Mouse (Mus musculus) thymus, postnatal 0 days (tissue): ENCODE results near the gene Nob1. TPM values are rescaled to one million over a fixed set of nuclear protein-coding genes. Genes with fewer than 3 reads are reported as not detected.

ENCODE experiments used
- DNase-seq: peaks from one replicate; pipeline ENCODE4 v3.0.0-alpha.2; 2015; ENCODE audit warnings: low spot score
- polyA plus RNA-seq: library from polyadenylated mRNA; unstranded; fragments of >200 nt; fragmentation: Nextera tagmentation; extraction: Ambion mirVana; gene quantifications from 2 replicates; pipeline ENCODE4 v1.2.1, GENCODE M21; 2015

Gene Nob1
- 59.8 and 73.2 TPM in 2 replicates for polyA plus RNA-seq

DNA sequence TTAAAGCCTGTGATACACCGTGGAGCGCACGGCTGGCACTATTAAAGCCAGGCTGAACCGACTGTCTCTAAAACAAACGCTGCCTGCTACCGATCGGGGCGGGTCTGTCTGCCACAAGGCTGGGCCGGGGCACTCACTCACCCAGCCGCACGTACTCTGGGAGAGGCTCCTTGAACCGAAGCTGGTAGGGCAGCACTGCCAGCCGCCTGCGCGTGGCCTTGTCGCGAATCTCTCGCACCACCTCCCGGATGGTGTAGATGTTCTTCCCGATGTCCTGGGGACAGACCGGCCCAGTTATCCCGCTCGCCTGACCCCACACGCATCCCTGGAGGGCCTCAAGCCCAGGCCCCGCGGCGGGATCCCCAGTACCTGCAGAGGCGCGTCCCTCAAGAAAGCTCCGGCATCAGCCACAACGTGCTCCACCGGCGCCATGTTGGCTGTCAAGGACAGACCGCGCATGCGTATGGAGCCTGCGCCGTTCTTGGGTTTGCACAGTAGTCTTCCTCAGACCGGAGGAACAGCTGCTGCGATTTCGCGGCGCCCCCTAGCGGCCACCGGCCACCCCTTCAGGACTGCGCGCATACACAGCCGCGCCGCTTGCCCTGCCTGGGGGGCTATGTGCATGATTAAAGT is at the start of gene Nob1:
Gene Nob1, minus strand, starts transcription at position 455 of the 633 bp plus-strand sequence.
- DNase-seq, result peak; percentile 98

DNA sequence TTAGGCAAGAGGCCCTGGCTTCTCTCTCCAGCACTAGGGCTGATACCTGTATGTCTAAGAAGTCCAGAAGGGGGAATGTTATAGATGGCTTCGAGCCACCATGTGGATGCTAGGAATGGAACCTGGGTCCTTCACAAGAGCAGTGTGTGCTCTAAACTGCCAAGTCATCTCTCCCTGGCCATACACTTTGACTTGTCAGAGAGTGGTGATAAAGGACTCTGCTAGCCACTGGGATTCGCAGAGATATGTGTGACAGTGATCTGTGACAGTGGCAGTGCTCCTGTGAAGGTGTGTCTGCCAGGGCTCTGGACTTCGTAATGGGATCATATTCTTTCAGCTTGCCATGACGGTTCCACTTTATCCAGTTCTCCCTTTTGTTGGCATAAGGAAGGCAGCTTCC is 48.5 kb upstream of the Nob1 start:
- no peak for DNase-seq

DNA sequence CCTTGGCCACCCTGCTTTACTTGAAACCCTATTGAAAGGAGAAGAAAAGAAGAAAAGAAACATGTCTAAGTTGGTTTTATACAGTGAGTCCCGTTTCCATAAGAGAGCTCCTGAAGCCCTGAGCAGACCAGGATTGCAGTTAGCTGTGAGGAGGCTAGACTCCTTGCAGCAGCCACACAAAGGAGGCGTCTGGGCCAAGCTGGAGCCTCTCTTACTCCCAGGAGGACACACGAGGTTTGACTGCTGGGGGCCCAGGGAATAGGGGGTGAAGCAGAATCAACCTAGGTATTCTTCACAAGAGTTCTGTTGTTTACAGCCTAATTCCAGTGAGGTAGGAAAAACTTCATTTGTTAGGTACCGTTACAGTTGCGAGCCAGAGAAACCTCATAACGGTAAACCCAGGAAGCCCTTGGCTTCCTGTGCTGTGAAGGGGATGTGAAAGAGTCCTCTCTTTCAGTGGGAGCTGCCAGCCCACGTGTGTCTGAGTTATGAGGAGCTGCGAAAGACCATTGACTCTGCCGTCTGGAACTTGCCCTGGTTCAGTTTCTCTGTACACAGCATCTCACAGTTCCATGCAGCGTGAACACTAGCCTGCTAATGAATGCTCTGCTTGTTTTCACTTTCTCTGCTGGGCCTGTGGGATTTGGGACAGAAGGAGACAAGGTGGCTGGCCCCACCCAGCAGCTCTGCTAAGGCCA is 47.7 kb upstream of the Nob1 start:
- DNase-seq, result peak; percentile 9

DNA sequence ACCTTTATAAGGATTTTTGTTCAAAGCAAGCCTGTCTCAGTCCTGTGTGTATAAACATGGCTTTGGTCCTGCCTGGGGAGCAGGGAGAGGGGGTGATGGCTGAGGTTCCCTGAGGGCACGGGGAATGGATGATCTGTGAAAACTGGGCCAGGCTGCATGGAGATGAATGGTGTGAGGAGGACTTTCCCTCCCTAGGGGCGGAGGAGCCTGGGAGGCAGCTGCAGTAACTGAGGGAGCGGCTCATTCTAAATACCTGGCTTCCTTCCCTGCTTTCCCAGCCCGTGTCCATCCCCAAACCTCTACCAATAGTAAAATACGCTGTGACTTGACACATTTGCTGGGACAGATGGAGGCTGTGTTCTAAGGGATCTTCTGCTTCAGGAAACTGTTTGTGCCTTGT is 45.5 kb upstream of the Nob1 start:
- DNase-seq, result no peak

DNA sequence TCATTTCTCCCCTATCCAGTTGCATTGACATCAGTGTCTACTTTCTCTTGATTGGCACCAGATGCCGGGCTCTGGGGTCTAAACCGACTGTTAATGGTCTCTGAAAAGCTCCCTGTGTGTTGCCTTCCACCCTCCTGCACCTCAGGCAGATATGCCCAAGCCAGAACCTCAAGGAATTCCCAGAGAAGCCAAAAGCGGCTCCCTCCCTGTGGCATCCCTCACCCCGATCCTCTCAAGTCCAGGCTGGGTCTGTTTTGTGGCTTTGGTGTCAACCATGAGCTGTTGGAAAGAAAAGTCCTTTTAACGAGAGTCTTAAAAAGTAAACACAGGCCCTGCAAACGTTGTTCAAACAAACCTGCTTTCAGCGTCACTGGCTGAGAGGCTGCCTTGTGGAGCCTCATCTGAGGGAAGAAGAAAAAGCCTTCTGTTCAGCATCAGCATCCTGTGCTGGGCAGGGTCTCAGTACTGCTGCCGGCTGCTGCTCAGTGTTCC is 44.0 kb upstream of the Nob1 start:
- no peak for DNase-seq

DNA sequence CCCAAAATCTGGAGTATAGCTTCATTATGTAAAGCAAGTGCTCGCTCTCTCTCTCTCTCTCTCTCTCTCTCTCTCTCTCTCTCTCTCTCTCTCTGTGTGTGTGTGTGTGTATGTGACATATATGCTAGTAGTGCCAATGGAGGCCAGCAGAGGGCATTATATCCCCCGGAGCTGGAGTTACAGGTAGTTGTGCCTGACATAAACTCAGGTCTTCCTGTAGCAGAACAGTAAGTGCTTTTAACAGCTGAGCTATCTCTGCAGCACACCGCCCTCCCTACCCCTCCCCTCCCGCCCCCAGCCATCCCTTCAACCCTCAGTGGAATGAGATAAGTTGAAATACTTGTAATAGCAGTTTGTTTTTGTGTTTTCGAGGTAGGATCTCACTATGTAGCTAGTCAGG is 41.8 kb upstream of the Nob1 start:
- no peak for DNase-seq

DNA sequence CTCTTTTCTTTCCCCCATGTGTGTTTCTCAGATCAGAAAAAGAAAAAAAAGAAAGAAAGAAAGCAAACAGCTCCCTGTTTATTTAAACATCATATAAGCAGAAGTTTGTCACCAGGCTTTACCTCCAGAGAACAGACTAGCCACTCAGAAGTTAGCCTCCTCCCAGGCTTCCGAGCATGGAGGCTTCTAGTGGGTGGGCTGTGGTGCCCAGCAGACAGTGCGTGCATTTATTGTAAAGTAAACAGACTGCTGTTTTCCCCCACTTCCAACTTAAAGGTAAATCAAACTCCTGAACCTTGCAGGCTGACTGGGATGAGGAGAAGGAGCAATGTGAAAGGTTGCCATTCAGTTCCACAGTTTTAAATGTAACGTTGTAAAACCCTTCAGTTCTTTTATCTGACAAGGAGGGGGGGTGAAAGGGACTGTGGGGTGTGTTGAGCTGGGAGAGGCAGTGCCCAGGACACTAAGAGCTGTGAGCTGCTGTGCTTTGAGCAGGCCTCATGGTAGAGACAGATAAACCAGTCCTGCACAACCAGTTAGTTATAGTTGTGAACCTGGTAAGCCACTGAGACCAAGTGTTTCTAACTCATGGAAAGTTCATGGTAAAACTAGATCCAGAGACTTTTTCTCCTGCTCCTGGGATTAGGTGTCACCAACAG is 40.6 kb upstream of the Nob1 start:
- DNase-seq, result no peak

DNA sequence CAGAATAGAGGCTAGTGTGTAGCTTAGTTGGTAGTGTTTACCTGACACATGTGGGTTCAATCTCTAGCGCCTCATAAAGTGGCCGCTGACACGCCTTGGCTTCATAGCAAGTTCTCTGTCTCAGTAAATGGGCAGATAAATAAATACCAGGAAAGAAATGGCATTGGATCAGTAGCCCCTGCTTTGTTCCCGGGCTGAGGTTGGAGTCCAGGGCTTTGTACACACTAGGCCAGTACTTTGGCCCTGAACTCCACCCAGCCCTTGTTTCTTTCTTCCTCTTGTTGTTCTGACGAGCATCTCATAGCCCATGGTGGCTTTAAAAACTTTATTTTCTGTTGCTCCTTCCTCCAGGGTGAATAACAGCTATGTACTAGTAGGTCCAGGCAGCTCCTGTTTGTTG is 37.6 kb upstream of the Nob1 start:
- DNase-seq, result no peak

DNA sequence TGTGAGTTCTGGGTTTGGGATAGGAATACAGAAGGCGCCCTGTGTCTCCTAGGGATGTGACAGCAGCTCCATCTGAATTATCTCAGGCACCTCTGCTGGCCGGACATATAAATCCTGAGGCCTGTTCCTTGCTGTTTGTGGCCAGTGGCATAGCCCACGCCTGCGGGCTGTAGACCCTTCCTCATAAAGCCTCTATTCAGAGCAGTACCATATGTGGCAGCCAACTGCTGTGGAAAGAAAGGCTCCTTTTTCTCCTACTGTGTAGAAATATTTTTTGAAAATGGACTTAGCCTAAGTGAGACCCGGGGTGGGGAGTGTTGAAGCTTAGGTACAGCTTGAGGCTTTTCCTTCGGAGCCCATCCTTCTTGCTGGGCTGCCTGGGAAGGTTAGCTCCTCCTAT is 33.4 kb upstream of the Nob1 start:
- no peak for DNase-seq

DNA sequence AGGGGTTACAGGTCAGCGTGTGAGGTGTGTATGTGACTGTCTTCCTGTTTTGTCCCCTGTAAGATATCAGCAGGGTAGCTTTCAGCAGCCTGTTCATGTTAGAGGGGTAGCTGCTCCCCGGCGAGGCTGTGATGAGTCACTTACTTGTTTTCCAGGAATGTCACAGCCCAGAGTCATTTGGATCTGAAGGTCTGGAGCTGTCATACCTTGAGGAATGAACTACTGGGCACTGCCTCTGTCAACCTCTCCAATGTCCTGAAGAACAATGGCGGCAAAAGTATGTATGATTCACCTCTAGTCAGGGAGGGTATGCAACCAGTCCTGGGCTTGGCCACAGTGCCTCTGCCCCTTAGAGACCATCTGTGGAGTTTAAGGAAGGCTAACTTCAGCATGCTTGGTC is 32.9 kb upstream of the Nob1 start:
- no peak for DNase-seq

DNA sequence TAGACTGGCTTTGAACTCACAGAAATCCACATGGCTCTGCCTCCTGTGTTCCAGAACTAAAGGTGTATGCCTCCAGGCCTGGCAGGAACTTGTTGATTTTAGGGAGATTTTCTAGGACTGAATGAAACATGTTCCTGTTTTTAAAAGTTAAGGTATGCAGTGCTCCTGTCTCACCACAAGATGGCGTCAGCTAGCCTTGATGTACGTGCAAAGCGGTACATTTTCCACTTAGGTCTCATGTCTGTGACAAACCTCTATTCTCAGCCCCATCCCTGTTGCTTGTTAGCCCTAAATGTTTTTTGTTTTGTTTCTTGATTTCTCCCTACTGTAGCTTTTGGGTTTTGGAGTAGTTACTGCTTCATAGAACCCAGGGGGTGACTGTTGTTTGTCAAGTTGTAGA is 30.4 kb upstream of the Nob1 start:
- peak; percentile 62 for DNase-seq

DNA sequence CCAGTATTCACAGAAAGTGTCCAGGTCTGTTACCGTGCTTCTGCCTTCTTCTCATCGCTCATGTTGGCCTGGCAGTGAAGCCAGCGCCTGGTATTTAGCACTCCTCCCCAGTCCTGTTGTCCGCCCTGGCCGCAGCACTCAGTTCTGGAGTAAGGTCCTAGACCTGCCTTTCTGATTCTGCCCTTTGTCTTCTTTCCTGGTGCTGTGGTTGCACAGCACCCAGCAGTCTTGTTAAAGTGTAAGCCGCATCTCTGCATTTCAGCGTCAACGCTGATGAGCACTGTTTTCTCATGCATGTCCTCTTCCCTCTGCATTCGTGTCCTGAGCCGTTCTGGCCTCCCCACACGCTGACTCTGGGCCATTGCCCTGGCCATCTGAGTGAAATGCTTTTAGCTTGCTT is 28.5 kb upstream of the Nob1 start:
- DNase-seq, result no peak

DNA sequence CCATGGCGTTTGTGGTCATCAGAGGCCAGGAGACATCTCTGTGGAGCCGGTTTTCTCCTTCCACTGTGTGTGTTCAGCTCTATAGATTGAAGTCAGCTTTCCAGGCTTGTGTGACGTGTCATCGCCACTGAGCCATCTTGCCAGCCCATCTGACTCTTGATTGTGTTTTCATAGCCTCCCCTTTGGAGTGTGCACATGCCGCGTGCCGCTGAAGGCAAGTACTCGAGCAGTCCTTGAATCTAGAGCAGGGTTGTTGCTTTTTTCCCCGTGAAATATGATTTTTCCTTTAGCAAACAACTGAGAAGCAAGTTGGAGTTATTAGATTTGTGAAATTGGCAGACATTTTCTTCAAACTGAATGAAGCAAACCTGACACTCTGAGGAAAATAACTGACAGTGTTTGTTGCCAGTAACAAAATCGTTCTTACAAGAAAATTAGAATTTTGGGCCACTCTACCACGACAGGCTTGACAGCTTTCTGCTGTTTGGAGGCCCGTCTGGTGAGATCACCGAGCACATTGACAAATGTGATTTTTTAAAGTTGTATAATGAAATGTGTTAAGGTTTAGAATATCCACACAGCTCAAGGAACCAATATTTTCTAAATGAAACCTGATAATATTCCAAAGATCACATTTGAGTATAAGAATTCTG is 26.7 kb upstream of the Nob1 start:
- no peak for DNase-seq

DNA sequence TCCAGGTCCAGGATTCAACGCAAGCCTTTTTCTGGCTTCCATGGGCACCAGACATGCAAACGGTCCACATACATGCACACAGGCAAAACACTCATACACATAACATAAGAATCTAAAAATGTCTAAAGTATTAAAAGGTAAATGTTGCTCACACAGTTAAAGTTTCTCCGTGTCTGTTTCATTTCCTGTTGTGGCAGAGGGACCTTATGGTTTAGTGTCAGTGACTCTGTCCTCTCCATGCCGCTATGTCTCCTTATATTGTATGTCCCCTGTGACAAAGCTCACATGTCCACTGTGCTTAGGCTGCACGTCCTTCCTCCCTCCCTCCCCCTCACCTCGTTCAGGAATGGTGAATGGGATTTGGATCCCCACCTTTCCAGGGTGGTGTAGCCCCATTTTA is 24.8 kb upstream of the Nob1 start:
- no peak for DNase-seq

DNA sequence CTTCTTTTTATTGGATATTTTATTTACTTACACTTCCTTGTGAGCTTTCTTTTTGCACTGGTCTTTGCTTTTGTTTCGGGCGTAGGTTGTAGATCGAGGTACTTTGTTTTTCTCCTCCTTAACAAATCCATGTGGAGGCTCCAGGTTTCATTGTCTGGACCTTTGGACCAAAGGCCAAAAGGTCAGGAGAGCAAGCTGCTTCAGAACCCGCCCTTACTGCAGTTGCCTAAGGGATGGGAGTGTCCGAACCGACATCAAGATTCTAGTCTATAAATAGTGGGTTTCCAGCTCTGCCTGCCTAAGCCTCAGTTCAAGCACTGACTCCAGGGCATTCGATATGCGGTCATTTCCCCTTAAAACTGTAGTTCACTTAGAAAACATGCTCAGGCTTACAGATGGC is 24.3 kb upstream of the Nob1 start:
- DNase-seq, result no peak

DNA sequence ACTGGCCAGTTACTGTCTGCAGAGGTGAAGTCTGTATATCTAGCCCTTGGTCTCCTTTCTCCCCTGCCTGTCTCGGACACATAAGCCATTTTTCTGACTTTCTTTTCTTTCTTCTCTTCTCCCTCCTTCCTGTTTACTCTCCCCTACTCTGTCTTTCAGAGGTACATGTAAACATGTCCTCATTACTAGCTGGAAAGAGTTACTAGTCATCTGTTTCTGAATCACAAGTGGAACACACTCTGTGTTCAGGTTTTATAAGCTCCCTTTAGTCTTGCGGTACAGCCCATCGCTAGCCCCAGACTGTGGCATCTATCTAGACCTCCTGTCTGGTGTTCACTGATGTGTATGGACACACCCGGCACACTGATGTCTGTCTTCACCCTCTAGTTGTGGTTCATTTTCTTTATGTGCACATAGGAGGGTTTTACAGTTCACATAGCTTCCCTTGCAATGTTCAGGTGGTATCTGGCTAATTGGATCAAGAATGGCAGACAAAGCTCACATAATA is 23.6 kb upstream of the Nob1 start:
- DNase-seq, result no peak

DNA sequence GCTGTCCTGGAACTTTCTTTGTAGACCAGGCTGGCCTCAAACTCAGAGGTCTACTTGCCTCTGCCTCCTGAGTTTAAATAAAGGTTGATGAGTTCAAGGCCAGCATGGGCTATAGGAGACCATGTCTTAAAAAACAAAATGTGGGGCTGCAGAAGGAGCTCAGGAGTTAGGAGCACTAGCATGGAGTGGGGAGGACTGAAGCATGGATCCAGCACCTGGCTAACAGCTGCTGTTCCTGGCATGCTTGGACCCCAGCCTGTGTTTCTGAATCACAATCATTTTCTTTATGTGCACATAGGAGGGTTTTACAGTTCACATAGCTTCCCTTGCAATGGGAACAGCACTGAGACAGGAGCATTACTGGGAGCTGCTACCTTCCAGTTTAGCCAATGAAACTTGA is 22.9 kb upstream of the Nob1 start:
- no peak for DNase-seq

DNA sequence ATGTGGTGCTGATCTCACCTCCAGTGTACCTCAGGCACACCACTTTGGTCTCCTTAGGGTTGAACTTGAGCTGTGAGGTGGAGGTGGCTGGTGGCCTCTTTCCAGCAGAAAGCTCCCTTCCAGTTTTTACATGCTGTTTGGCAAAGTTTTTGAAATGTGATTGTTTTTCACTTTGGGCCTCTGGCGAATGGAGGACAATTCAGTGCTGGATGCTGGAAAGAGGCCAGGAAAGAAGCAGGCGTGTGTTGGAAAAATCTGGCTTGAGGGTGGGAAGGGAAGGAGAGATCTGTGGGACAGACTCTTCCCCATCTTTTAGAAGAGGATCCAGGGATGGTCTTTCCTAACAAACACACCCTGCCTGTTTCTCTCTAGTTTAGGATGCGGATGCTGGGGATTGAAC is 19.8 kb upstream of the Nob1 start:
- no peak for DNase-seq

DNA sequence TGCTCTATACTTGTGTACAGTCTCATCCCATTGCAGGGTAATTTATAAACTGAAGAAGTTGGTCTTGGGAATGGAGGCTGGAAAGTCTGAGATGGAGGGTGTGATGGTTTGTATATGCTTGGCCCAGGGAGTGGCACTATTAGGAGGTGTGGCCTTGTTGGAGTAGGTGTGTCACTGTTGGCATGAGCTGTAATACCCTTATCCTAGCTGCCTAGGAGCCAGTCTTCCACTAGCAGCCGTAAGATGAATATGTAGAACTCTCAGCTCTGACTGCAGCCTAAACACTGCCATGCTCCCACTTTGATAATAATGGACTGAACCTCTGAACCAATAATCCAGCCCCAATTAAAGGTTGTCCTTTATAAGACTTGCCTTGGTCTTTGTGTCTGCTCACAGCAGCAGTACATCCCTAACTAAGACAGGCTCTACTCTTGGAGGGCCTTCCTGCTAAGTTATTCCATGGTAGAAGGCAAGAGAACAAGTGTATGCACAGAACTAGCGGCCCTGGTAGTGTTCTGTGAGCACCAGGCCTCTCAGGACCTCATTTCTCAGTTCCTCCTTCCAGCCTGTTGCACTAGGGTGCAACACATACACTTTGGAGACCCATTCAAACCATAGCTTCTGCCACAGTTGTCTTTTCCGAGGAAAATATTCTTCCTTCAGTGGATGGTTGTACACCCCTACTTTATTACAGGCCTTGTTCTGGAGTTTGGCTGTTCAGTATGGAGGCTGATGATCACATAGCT is 15.2 kb upstream of the Nob1 start:
- DNase-seq, result no peak

DNA sequence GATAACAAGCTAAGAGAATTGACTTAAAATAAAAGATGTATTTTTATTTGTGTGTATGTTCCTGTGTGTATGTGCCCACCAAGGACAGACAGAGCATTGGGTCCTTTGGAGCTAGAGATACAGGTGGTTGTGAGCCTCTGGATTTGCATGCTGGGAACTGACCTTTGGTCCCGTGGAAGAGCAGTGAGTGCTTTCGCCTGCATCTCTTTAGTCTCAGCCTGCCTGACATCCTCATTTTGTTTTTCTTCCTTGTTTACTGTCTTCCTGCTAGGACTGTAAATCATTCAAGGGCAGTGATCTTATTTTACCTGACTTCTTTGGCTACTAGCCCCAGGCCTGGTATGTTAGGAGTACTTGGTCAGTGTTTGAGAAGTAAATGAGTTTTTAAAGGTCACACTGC is 12.9 kb upstream of the Nob1 start:
- DNase-seq, result no peak

DNA sequence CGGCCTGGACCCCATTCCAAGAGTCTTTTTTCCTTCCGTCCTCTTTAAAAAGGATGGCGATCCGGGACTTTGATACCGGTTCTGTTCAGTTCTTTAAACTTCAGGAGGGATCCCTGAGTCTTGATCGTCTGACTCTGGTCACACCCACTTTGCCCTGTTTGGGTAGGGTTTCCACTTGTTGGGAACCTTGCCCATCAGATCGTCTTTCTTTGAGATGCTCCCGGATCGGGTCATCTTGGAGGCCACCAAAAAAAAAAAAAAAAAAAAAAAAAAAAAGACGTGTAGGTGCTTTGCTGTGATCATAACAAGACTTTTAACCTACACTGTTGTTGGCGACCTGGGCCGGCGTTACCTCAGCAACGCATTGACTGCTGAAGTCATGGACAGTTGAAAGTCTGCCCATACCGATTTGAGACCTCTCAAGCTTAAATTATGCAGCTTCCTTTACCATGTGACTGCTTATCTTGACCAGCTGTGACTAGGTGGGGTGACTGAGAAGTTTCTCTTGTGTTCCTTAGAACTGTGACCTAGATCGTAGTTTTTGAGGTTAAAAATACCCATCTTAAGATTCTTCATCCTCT is 12.1 kb upstream of the Nob1 start:
- peak; percentile 31 for DNase-seq
